12 mouse cellular contexts compared by ENCODE assay signal in genomic region chr1:180601806-180602205, GRCm38 (mm10). TPM values are rescaled to one million over a fixed set of nuclear protein-coding genes. Genes with fewer than 3 reads are reported as not detected.
DNase-seq lines count a peak whose midpoint lies in the region; ATAC-seq lines count a peak whose summit lies in the region.
"Had no signal": no experiment of that assay in that cellular context is flagged by ENCODE, and none has a peak within 500 bp of the region (broad histone marks: within the 10 kb centered on the region; RNA-seq: fewer than 3 reads in every experiment).

No protein-coding gene starts in this region.

- peak; percentile 9 for DNase-seq in gastrocnemius, postnatal 25 days
- DNase-seq in gastrocnemius, adult 18-20 months (ENCODE audit: low spot score): no peak
- DNase-seq in lung, postnatal 25 days (ENCODE audit: low spot score): peak; percentile 59
- no peak for DNase-seq in lung, postnatal 10 days
- no peak for DNase-seq in left cerebral cortex, postnatal 10 days (ENCODE audit: extremely low spot score in 1 of 2, low spot score in 2 of 2)
- DNase-seq in embryo, embryonic 10 days (ENCODE audit: low spot score): no peak
- DNase-seq: adrenal gland, postnatal 14 days; cerebellum, adult 8-10 months; kidney, adult 11 months; liver, embryonic 13.5 days had no signal

- ATAC-seq in megakaryocyte progenitor cell, adult 5-6 weeks (replicated peaks; ENCODE audit: poor library complexity): peak; percentile 93
- no peak for ATAC-seq in cerebellum, adult (ENCODE audit: insufficient number of reproducible peaks, low FRiP score, low TSS enrichment)

- intact Hi-C loops in left cerebral cortex, postnatal 10 days (cut with DNase I): no loop called here

RNA-seq across cellular contexts. Expression of gene Parp1, which starts 33.1 kb away (rescaled TPM):
- total RNA-seq in gastrocnemius, postnatal 25 days (2021): 10 to 100 TPM; 50.8 to 52.7 TPM
- 10 to 100 TPM; 57.0 to 64.2 TPM for total RNA-seq in gastrocnemius, adult 18-20 months (2021)
- 70.0 and 71.1 TPM in 2 replicates for total RNA-seq in megakaryocyte progenitor cell, adult 5-6 weeks (2015)
- 194 and 197 TPM in 2 replicates for total RNA-seq in megakaryocyte progenitor cell, adult 5-6 weeks (2017)
- 100 to 1,000 TPM; 102 to 104 TPM for total RNA-seq in left cerebral cortex, postnatal 10 days (2021)

RNA-seq across cellular contexts. Expression of gene Lin9, which starts 39.1 kb away (rescaled TPM):
- 1 to 10 TPM; 2.7 to 3.6 TPM for total RNA-seq in gastrocnemius, postnatal 25 days (2021)
- total RNA-seq in gastrocnemius, adult 18-20 months (2021): 1 to 10 TPM; 2.7 to 3.3 TPM
- total RNA-seq in megakaryocyte progenitor cell, adult 5-6 weeks (2015): 26.6 and 31.1 TPM in 2 replicates
- total RNA-seq in megakaryocyte progenitor cell, adult 5-6 weeks (2017): 31.4 and 41.9 TPM in 2 replicates
- 1 to 10 TPM; 4.3 to 4.7 TPM for total RNA-seq in left cerebral cortex, postnatal 10 days (2021)

Comparison
In these comparisons a context has a peak if more than half of its experiments do, and no peak if none do; other contexts are left out.
1. DNase-seq: peak in gastrocnemius, postnatal 25 days (single experiment) and lung, postnatal 25 days (single experiment); none in gastrocnemius, adult 18-20 months (single experiment), lung, postnatal 10 days (single experiment), left cerebral cortex, postnatal 10 days (0 of 2) and embryo, embryonic 10 days (single experiment).
2. RNA of gene Lin9, which starts 39.1 kb away (total RNA-seq): 26.6 to 41.9 TPM in megakaryocyte progenitor cell, adult 5-6 weeks; 4.3 to 4.7 TPM in left cerebral cortex, postnatal 10 days, 2.7 to 3.6 TPM in gastrocnemius, postnatal 25 days and 2.7 to 3.3 TPM in gastrocnemius, adult 18-20 months; every median in the first group is over 4 times any median in the second.